Mouse (Mus musculus) Muller cell, postnatal 12 days (primary cell): ENCODE measurements at regions not wholly inside any gene's neighbourhood (a gene's known extent, or its start where the extent isn't known, plus 50 kb on each side); places are given as distances from the start of the nearest gene placed in this dataset.

Experiments used
- DNase-seq: peaks from one replicate; pipeline ENCODE4 v3.0.0-alpha.2; 2015; ENCODE audit errors: inconsistent ontology term

DNA sequence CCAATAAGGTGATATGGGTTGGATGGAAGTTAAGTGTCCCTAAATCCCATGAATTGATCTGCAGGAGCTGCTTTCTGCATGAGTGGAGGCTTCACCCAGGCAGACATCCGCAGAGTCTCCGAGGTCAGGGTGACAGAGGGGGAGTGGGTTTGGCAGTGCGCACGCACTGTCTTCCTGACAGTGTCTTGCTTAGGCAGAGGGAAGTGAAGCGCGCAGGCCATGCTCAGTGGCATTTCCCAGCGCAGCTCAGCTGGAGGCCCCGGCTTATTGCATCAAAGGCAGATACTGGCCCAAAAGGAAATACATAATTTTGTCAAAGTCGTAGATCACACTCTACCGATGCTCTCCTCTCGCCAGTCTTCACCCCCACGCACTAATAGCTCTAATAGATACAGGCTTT, 252.7 kb upstream of the Dnajc24 start:
- DNase-seq, result peak; percentile 67

DNA sequence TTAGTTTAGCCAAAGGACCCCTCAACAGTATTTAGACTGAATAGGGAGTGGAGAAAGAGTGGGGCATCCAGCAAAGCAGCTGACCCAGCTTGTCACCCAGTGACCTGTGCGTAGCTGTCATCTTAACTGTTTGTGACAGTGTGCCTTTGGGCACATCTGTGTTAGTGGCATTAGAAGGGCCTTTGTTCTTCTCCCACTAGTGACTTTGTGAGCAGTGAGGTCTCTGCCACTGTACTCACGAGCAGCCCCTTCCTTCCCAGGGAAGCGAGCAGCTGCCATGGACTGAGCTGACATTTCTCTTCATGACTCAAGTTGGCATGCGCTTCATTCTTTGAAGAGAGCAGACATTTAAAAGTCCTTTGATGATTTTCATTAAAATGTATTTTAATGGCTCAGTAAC, 231.0 kb upstream of the Dnajc24 start:
- no peak for DNase-seq

DNA sequence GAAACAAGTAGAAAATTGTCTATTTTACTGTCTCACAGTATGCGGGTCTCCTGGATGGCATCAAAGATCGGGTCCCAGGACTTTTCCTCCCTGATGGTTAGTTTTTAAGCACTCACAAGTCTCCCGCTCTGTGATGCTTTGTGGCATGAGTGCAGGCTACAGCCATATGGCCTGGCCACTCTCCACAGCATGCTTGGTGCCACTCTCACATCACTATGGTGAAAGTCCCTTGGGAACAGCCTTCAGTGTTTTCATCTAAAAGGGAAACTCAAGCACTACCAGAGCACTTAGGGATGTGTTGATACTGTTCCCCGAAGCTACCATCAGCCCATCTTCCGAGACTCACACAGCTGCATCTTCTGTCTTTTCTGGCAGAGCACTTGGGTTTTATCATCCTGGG, 227.8 kb upstream of the Dnajc24 start:
- DNase-seq, result no peak

DNA sequence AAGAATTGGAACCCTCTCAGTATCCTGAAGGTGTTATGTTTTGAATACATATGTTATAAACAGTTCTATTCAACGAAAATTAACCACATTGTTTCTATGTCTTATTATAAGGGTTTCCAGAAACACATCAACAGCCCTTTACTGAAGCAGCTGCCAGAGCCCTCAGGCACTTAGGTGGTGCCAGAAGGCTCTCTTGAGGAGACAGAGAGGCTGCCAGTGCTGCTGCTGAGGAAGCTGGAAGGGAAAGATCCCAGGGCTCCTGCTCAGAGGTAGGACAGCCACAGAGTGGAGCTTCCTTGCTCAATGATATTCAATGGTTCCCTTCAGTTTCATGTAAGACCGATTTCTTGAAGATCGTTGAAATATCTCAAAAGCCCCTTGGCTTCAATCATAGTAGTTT, 226.7 kb upstream of the Dnajc24 start:
- DNase-seq, result no peak

DNA sequence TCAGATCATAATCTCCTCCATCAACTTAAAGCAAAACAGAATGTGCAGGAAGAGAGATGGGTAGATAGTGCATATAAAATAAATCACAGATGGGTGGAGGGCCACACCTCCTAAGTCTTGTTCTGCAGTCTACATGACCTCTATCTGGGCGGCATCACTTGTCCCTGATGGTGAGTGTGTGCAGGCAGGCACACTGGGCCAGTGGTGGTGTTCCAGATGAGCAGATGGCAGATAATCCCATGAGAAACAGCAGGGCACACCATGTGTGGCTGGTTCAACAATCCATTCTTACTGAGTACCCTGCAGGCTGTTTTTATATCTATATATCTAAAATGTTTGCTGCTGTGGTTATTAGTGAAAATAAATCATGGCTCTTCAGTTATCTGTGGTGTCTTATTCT, 224.9 kb upstream of the Dnajc24 start:
- DNase-seq, result no peak

DNA sequence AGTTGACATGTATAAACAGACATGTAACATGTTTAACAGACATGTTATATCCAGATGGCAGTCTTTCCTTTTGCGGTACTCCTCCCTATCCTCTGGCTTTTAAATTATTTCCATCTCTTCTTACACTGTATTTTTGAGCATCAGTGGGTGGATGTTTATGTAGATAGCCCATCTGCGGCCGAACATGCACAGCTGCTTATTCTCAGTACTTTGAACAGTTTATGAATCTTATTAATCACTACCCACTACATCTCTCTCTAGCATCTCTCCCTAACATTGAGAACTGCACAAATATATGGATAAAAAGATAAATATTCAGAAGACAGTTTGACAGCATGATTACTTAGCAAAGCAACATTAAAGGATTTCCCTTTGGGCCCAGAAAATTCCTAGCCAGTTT, 212.8 kb upstream of the Dnajc24 start:
- no peak for DNase-seq

DNA sequence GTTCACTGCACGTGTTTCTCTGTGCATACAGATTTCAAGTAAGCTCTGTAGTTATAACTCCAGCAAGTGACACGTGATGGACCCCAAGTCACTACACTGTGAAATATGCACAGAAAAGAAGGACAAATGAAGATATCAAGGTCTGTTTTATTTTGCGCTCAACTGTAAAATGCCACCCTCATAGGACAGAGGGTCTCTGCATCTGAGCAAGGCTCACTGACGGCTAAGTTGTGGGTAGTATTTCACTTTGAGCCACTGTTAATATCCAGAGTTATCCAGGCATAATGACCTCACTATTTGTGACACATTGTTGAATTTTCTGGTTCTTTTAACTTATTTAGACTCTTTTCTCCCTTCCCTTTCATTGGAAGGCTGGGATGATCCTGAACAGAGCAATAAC, 210.4 kb upstream of the Dnajc24 start:
- DNase-seq, result no peak

DNA sequence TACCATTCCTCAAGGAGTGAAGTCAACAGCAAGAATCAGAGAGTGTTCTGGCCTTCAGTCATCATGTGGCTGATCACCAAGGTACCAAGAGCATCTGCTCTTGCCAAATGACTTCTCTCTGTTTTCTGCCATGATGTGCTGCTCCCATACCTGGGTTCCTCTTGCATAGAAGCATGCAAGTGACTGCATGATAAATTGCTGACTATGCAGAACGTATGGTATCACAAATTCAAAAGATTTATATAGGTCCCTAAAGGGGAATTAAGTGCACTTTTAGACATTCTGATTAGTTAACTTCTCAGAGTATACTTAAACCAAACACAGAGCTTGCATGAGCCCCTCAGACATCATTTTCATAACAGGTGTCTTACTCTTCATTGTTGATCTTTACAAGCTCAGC, 207.4 kb upstream of the Dnajc24 start:
- DNase-seq, result no peak

DNA sequence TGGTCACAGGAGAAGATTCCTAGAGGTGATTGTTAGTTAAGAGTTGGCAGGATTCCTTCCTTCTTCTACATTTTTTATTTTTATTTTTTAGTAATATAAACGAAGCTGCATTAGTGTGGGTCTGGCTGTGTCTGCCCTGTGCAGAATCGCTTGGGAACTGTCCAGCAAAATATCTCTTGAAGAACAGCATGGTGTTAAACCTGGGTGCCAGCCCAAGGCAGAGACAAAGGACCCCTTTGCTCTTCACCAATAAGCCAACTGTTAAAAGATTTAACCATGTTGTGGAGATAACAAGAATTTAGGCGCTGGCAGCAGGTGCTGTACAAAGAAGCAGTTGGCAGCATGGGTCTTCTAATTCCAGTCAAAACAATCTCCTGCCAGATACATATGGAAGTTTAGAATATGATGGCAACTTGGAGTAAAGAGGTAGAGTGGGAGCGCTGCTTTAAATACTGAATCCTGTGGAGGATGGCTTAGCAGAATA, 205.5 kb upstream of the Dnajc24 start:
- DNase-seq, result no peak

DNA sequence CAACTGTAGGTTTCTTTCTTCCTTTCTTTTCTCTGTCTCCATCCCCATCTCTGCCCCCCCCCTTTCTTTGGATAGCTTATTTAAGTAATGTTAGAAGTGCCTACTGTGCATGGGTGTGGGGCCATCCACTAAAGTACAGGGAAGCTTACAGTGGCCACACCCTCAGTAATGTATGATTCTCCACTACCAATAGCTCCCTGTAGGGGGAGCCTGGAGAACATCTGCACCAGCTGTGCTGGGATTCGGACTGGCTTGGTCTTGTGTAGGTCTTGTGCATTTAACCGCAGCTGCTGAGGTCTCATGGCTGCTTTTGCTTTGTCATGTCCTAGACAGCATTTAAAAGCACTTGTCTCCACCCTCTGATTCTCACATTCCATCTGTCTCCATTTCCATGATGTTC, 196.8 kb upstream of the Dnajc24 start:
- DNase-seq, result no peak

DNA sequence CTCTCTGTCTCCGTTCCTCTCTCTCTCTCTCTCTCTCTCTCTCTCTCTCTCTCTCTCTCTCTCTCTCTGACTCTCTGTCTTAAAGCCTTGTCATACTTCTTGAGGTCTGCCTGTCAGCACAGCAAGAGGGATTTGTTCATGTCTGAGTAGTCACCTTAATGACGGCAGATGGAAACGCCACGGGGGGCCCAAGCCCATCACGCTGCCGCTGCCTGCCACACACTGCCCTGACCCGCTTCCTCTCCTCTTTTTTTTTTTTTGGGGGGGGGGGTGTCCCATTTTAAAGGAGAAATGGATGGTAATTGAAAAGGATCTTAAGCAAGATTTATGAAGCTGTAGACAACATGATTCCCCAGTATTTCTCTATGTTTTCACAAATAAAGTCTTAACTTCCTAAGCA, 191.8 kb upstream of the Dnajc24 start:
- DNase-seq, result peak; percentile 79

DNA sequence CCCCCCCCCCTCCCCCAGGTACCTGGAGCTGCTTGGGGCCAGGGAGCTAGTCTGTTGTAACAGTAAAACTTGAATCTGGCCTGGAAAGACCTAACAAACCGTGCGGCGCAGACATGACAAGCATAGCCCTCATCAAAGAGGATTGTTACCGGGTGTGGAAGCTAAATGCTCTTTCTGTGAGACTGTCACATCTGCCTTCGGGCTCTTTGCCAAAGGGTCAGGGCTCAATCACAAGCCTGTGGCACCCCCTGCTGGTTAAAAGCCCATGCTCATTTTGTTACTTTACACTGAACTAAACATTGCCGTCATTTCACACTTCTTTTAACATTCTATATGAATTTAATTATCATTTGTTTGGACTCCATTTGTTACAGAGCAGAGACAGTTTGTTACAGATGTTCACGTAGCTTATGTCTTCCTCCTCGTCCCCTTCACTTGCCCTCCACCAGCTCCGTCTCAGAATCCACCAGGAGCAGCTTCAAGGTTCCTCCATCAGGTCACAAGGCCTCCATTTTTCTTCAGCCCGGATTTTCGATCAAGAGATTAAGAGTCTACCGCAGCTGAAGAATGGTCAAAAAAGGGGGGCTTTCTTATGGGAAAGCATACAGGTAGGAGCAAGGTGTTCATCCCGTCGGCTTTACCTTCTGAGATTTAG, 191.1 kb upstream of the Dnajc24 start:
- peak; percentile 81 for DNase-seq

DNA sequence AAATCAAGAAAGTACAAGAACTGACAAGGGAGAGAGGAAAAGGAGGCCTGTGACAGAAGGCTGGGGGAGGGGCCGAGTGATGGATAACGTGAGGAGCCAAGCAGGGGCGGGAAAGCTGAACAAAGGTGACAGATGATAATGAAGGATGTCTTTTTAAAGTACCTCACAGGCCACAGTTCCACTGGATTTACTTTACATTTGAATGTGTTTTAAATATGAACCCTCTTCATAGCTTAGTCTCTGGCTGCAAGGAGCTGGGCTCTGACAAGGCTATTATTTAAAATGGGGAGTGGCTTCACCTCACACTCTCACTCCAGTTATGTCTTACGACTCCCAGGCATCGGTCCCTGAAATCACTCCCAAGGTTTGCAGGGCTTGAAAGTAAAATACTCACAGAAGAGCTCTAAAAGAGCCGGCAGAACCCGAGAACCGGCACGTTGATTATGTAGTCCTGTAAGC, 190.6 kb upstream of the Dnajc24 start:
- no peak for DNase-seq

DNA sequence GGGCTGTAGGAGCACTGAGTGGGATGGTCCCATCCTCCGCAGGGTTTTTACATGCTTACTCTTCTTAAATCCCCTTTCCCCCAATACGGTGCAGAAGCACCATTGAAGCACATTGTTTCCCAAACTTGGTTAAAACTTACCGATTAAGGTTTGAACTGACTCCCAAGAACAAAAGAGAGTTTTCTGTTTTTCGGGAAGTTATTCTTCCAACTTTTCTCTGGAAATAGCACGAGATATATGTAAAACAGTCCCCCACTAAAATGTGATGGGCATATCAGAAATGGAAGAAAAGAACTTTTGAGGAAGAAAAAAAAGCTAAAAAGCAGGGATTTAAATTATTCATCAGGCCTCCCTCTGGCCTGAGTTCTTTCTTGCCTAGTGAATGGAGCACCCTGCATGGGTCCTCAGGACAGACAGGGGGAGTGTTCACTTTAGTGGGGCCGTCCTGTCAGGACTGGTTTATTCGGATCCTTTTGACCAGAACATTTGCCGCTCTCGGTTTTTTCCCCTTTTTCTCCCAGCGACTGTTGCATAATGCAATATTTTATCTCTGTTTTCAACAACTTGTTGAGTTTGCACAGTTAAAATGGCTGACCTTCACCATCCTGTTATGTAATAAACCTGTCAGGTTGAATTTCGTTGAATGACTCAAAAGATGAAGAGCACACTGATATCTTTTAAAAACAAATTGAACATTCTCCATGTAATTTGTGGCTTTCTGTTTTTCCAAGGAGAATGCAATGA, 187.4 kb upstream of the Dnajc24 start:
- no peak for DNase-seq

DNA sequence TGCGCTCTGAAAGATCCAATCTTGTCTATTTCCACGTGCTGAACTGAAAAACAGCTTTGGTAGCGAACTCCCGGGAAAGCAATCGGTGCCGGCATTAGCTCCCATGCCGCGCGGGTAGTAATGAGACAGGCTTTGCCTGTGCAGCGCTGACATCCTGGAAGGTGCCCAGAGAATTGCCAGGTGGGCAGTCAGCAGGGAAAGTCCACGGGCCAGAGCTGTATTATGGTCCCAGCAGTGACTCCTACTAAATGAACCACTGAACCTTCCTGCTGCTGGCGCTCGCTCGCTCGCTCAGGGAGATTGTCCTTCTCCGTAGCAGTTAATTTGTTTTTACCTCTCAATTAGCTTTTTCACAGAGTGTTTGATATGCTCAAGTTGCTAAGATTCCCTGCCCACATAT, 180.3 kb upstream of the Dnajc24 start:
- DNase-seq, result no peak

DNA sequence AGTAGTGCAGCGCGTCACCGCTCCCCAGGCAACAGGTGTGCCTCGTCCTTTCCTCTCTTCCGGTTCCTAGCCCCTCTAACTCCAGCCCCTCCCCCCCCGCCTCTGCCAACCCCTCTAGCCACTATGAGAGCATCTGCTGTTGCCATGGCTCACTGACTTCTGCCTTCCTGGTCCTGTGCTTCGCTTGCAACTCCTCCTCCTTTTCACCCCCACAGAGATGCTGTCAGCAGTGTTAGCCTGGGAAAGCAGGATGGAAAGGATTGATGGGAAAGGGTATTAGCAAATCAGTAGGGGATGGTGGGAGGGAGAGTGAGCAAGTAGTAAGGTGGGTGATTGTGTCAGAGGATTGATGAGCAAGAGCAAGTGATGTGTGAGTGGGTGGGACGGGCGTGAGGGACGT, 178.7 kb upstream of the Dnajc24 start:
- no peak for DNase-seq

DNA sequence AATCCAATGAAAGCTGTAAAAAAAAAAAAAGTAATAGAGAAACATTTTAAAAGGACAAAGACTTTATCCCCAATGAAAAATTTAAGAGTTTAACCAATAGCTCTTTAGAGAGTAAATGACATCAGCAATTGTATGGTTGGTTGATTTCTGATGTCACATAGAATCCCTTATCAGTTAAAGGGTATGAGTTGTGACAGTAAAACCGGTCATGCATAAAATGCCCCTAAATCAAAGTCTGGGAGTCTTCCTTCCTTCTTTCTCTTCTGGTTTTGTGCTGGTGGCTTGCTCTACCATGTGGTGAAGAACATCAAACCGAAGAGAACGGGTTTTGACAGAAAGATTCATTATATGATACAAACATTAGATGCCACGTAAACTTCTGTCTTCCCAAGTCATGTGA, 159.3 kb upstream of the Dnajc24 start:
- peak; percentile 32 for DNase-seq

DNA sequence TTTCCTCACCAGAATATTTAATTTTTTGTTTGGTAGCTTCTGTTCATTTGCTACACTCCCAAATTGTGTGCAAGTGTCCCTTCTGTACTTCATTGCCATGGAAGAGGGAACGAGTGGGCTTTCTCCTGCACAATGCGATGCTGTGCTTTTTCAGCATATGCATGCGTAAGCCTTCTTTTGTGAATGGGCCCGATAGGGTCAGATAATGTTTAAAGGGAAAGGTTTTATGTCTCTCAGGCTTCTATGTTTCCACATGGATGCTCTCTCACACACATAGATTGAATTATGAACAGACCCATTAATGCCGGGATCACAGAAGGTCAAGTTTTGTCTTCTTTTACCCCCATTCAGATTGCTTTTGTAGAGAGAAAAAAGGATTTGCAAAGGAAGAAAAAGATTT, 158.5 kb upstream of the Dnajc24 start:
- no peak for DNase-seq

DNA sequence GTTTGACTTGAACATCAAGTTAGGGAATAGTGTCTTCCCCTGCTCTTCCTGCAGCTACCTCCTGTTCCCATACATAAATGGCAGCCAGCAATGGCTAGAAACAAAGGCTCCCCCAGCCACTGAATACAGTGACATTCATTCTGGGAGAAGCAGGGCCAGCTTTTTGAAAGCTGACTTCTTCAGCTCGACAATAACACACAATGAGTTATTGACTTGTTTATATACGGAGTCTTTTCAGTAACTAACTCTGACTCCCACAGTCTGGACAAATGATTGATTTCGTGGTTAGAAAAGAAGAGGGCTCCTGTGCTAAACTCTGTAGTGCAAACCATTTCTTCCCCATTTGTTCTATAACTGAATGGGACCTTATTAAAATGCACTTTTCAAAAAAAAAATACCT, 146.4 kb upstream of the Dnajc24 start:
- no peak for DNase-seq

DNA sequence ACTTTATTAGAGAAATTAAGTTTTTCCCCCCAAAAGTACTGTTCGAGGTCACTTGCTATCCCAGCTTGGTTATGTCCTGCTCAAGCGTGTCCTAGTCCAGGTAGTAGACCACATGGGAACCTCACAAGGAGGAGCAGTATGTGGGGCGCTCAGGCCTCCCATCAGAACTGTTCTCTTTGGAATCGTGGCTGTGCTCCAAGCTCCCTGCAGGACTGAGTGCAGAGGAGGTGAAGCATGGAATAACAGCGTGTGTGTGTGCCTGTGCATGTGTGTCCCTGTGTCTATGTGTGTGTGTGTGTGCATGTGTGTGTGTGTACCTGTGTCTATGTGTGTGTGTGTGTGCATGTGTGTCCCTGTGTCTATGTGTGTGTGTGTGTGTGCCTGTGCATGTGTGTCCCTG, 137.6 kb upstream of the Dnajc24 start:
- no peak for DNase-seq

DNA sequence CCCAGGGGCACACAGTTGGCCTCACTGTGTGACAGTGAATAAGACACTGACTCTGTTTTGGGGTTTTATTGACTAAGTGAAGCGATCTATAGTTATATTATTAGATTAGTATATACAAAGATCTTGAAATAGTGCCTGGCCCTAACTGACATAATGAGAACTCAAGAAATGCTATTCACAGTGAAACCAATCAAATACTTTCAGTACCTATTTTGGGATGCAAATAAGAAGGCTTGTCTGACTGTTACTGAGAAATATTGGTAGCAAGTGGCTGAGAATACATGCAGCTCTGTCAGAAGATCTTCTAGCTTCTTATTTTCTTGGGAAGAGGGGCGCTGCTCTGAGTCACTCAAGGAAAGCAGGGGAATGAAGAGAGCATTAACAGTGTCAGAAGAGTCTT, 97.7 kb upstream of the Dnajc24 start:
- DNase-seq, result no peak

DNA sequence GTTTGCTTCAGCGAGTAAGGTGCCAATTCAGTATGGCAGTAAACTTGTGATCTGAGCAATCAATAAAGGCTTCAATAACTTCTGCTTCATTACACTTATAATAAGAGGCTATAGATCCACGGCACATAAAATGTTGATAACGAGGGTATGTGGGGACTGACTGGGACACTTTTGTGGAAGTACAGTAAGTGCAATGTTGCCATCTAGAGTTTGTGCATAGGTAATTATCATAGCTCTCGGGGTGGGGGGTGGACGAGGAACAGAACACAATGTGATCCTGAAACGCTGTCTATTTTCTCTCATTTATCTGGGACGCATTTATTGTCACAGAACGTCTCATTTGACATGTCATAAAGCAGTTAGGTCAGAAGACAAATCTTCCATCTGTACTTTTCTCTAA, 82.8 kb upstream of the Dnajc24 start:
- DNase-seq, result peak; percentile 73
